Mouse (Mus musculus) midbrain, embryonic 11.5 days (tissue): Measurements from ENCODE around the gene 2310033P09Rik. TPM values are rescaled to one million over a fixed set of nuclear protein-coding genes. Genes with fewer than 3 reads are reported as not detected.
A peak's percentile ranks its signal among the peaks of the same experiment; 100 is the strongest.

ENCODE experiments used
- ATAC-seq: fragments of 200-750 bp; cut with Nextera tagmentation; 2 replicates; pipeline ENCODE4 v1.8.0; 2017; ENCODE audit warnings: moderate TSS enrichment, moderate library complexity; ENCODE audit not compliant: low FRiP score
- DNase-seq: peaks from one replicate; pipeline ENCODE4 v3.0.0; 2015; ENCODE audit warnings: low spot score; ENCODE audit errors: missing footprints
- H3K27ac ChIP-seq: fragments of 300-500 bp; sonication (generic); 2 replicates; pipeline ENCODE4 v1.5.1; 2014; ENCODE audit warnings: low read depth, low read length
- H3K27me3 ChIP-seq: fragments of 300-500 bp; sonication (generic); 2 replicates; pipeline ENCODE4 v1.6.1; 2014; ENCODE audit warnings: mild to moderate bottlenecking, low read length, moderate library complexity, mixed read lengths; ENCODE audit not compliant: control insufficient read depth, insufficient read depth
- H3K36me3 ChIP-seq: fragments of 300-500 bp; sonication (generic); 2 replicates; pipeline ENCODE4 v1.6.1; 2014; ENCODE audit warnings: mild to moderate bottlenecking, low read length, moderate library complexity, mixed read lengths; ENCODE audit not compliant: control insufficient read depth, insufficient read depth
- H3K4me1 ChIP-seq: fragments of 300-500 bp; sonication (generic); 2 replicates; pipeline ENCODE4 v1.6.1; 2014; ENCODE audit warnings: low read length; ENCODE audit not compliant: control insufficient read depth, insufficient read depth
- H3K4me2 ChIP-seq: fragments of 300-500 bp; sonication (generic); 2 replicates; pipeline ENCODE4 v1.6.1; 2014; ENCODE audit warnings: mild to moderate bottlenecking, moderate library complexity
- H3K4me3 ChIP-seq: fragments of 300-500 bp; sonication (generic); 2 replicates; pipeline ENCODE4 v1.5.1; 2014; ENCODE audit warnings: low read depth, low read length
- H3K9ac ChIP-seq: fragments of 300-500 bp; sonication (generic); 2 replicates; pipeline ENCODE4 v1.6.1; 2014; ENCODE audit warnings: low read length
- H3K9me3 ChIP-seq: fragments of 300-500 bp; sonication (generic); 2 replicates; pipeline ENCODE4 v1.6.1; 2016; ENCODE audit warnings: low read length; ENCODE audit not compliant: control insufficient read depth
- WGBS: fragments of 180-500 bp; shearing (Covaris S2); extraction: QIAGEN DNeasy Blood & Tissue Kit; methylation state at CpG from one replicate; pipeline ENCODE4 v1.1.7; 2014; 5-methylcytosine and 5-hydroxymethylcytosine counted together
- polyA plus RNA-seq: library from polyadenylated mRNA; unstranded; fragments of >200 nt; fragmentation: Nextera tagmentation; extraction: Ambion mirVana; gene quantifications from 2 replicates; pipeline ENCODE4 v1.2.1, GENCODE M21; 2014

Gene 2310033P09Rik
- polyA plus RNA-seq, 1 experiment from 2014 or later, result 42.0 TPM

- WGBS, result 5% methylated on average over 14 of the region's 15 CpGs
- H3K36me3 ChIP-seq, result no peaks in the 10 kb centered on the region
- no peak overlapping the region for H3K27ac ChIP-seq
- ATAC-seq (peak; percentile 88), DNase-seq (peak; percentile 89)
- no peaks in the 10 kb centered on the region for H3K9me3 ChIP-seq
- peaks cover 5% of the 10 kb centered on the region for H3K4me1 ChIP-seq
- H3K9ac ChIP-seq, result no peak overlapping the region
- H3K27me3 ChIP-seq, result no peaks in the 10 kb centered on the region; the same call in none of the 2 replicates
- H3K4me3 ChIP-seq, result no peak overlapping the region
- H3K4me2 ChIP-seq, result no peak overlapping the region; the same call in 1 of the 2 replicates
Measured at GRCm38 (mm10) chr11:59238525-59239427, 30.7 kb downstream of the 2310033P09Rik start.

GRCm38 (mm10) chr11:59239428-59239785 lies 31.3 kb downstream of the 2310033P09Rik start:
- H3K4me1 ChIP-seq, result peaks cover 5% of the 10 kb centered on the region
- no peak overlapping the region; the same call in 1 of the 2 replicates for H3K4me2 ChIP-seq
- no peak for DNase-seq
- ATAC-seq, result peak; percentile 54; the same call in 1 of the 2 replicates
- WGBS, result 59% methylated on average over 4 of the region's 4 CpGs
- no peaks in the 10 kb centered on the region for H3K9me3 ChIP-seq
- H3K4me3 ChIP-seq, result no peak overlapping the region
- no peak overlapping the region for H3K27ac ChIP-seq
- H3K9ac ChIP-seq, result no peak overlapping the region
- H3K36me3 ChIP-seq, result no peaks in the 10 kb centered on the region
- H3K27me3 ChIP-seq, result peaks cover 2% of the 10 kb centered on the region

- H3K27me3 ChIP-seq, result peaks cover 2% of the 10 kb centered on the region
- no peak overlapping the region for H3K9ac ChIP-seq
- DNase-seq (no peak), ATAC-seq (no peak)
- no peak overlapping the region for H3K4me2 ChIP-seq
- no peaks in the 10 kb centered on the region for H3K9me3 ChIP-seq
- WGBS, result 82% methylated on average over 4 of the region's 4 CpGs
- H3K4me1 ChIP-seq, result peaks cover 5% of the 10 kb centered on the region
- H3K4me3 ChIP-seq, result no peak overlapping the region
- no peak overlapping the region for H3K27ac ChIP-seq
- H3K36me3 ChIP-seq, result no peaks in the 10 kb centered on the region
Measured at GRCm38 (mm10) chr11:59239796-59240195, 31.7 kb downstream of the 2310033P09Rik start.

- no peak for ATAC-seq
- H3K9me3 ChIP-seq, result no peaks in the 10 kb centered on the region
- H3K4me2 ChIP-seq, result no peak overlapping the region
- no peaks in the 10 kb centered on the region for H3K36me3 ChIP-seq
- WGBS, result 35% methylated on average over 3 of the region's 3 CpGs
- no peak overlapping the region for H3K27ac ChIP-seq
- H3K9ac ChIP-seq, result no peak overlapping the region
- no peak for DNase-seq
- H3K4me1 ChIP-seq, result peaks cover 5% of the 10 kb centered on the region
- H3K27me3 ChIP-seq, result peaks cover 2% of the 10 kb centered on the region
- H3K4me3 ChIP-seq, result no peak overlapping the region
Measured at GRCm38 (mm10) chr11:59241841-59242240, 33.7 kb downstream of the 2310033P09Rik start.

GRCm38 (mm10) chr11:59243856-59244255 lies 35.7 kb downstream of the 2310033P09Rik start:
- no peak for ATAC-seq
- 57% methylated on average over 6 of the region's 6 CpGs for WGBS
- peaks cover 2% of the 10 kb centered on the region for H3K27me3 ChIP-seq

GRCm38 (mm10) chr11:59248101-59248500 lies 40.0 kb downstream of the 2310033P09Rik start:
- H3K27me3 ChIP-seq, result 0 out of 2 replicates have a peak, but pooled peaks cover 2% of the 10 kb centered on the region
- no peak overlapping the region for H3K4me3 ChIP-seq
- H3K9ac ChIP-seq, result no peak overlapping the region
- H3K4me1 ChIP-seq, result no peaks in the 10 kb centered on the region
- DNase-seq (no peak), ATAC-seq (no peak)
- H3K4me2 ChIP-seq, result no peak overlapping the region
- H3K9me3 ChIP-seq, result no peaks in the 10 kb centered on the region
- H3K36me3 ChIP-seq, result no peaks in the 10 kb centered on the region
- WGBS, result 77% methylated on average over 10 of the region's 10 CpGs
- no peak overlapping the region for H3K27ac ChIP-seq

More at GRCm38 (mm10) chr11:59243856-59244255, 35.7 kb downstream of the 2310033P09Rik start:
- H3K9me3 ChIP-seq, result no peaks in the 10 kb centered on the region
- no peak overlapping the region for H3K9ac ChIP-seq
- no peak overlapping the region for H3K27ac ChIP-seq
- H3K36me3 ChIP-seq, result no peaks in the 10 kb centered on the region
- H3K4me2 ChIP-seq, result no peak overlapping the region
- DNase-seq, result no peak
- H3K4me3 ChIP-seq, result no peak overlapping the region
- peaks cover under 1% of the 10 kb centered on the region for H3K4me1 ChIP-seq

GRCm38 (mm10) chr11:59259647-59260046 lies 51.5 kb downstream of the 2310033P09Rik start:
- Histone ChIP-seq H3K9me3 (no peaks in the 10 kb centered on the region), H3K27ac (no peak overlapping the region), H3K4me3 (no peak overlapping the region), H3K36me3 (no peaks in the 10 kb centered on the region), H3K4me1 (peaks cover 9% of the 10 kb centered on the region), H3K27me3 (peaks cover 21% of the 10 kb centered on the region), H3K4me2 (no peak overlapping the region), H3K9ac (no peak overlapping the region)
- DNase-seq (no peak), ATAC-seq (no peak)
- 89% methylated on average over 7 of the region's 7 CpGs for WGBS

Other genes starting within 250 kb of the 2310033P09Rik start
- gene Trim11, start 230.2 kb upstream of the 2310033P09Rik start, polyA plus RNA-seq, result 17.6 and 18.5 TPM in 2 replicates
- gene Obscn, start 71.9 kb upstream of the 2310033P09Rik start, polyA plus RNA-seq, result 0.03 and 0.04 TPM in 2 replicates
- 2.1 and 3.5 TPM in 2 replicates for gene Iba57, start 44.6 kb upstream of the 2310033P09Rik start, polyA plus RNA-seq
- gene Gjc2, start 25.1 kb upstream of the 2310033P09Rik start, polyA plus RNA-seq, result not detected in 2 replicates
- gene Guk1, start 16.1 kb upstream of the 2310033P09Rik start, polyA plus RNA-seq, result 92.9 and 96.6 TPM in 2 replicates
- 88.7 and 93.3 TPM in 2 replicates for gene Mrpl55, start 5.8 kb upstream of the 2310033P09Rik start, polyA plus RNA-seq
- 574 and 583 TPM in 2 replicates for gene Arf1, start 19.9 kb downstream of the 2310033P09Rik start, polyA plus RNA-seq
- gene Wnt3a, start 82.4 kb downstream of the 2310033P09Rik start, polyA plus RNA-seq, result 1.4 and 2.0 TPM in 2 replicates
- 4.0 and 4.8 TPM in 2 replicates for gene Wnt9a, start 98.6 kb downstream of the 2310033P09Rik start, polyA plus RNA-seq
- not detected in 2 replicates for gene Prss38, start 167.3 kb downstream of the 2310033P09Rik start, polyA plus RNA-seq
- 12.4 and 14.3 TPM in 2 replicates for gene Jmjd4, start 241.7 kb downstream of the 2310033P09Rik start, polyA plus RNA-seq
- gene Snap47, start 242.9 kb downstream of the 2310033P09Rik start, polyA plus RNA-seq, result 144 and 159 TPM in 2 replicates